Mouse (Mus musculus): ENCODE data around the gene Hoxd9.

Gene Hoxd9

DNA sequence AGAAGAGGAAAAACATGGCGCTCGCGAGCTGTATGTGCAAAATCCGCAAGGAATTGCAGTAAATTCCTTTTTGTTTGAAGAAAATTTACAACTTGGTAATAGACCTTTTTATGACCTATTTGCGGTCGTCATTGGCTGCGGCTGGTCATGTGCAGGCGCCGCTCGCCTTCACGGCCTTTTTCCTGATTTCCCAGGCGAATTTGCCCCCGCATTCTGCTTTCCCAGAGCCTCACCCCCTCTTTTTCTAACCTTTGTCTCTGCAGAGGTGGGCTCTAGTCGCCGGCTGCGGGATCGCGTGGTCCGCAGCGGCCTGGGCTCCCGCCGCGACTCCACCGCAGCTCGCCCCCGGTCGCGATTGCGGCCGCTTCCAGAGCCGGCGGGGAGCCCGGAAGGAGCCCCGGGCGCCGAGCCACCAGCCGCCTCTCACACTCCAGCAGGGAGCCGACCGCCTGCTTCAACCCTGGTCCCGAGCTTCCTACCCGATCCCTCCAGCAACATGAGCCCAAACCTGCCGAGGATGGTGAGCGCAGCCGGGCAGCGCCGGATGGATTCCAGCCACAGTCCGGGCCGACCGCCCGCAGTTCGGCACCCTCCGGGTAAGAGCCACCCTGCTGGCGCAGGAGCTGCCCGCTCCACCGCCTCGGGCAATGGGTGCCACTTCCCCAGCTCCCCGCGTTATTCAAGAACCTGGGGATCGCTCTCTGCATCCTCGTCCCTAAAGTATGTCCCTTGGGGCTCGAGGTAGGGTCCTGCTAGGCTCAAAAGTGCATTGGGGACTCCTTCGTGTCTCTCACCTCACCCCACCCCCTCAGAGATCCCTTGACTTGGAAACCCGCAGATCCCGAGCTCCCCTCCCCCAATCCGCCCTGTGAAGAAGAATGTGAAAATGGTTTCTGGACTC, 14.4 kb downstream of the Hoxd9 start, which contains the start of the genes Hoxd3 and Hoxd4:
TSS of gene Hoxd3 (plus strand) at position 207 of the 901 bp plus-strand sequence.
TSS of gene Hoxd4 (plus strand) at position 209 of the 901 bp plus-strand sequence.
- no peak for DNase-seq (ENCODE audit: low read depth, low spot score)

- no peak for DNase-seq (ENCODE audit: low read depth, low spot score)
These were observed 16.0 kb downstream of the Hoxd9 start for GRCm38 (mm10) chr2:74713239-74714150.

DNA sequence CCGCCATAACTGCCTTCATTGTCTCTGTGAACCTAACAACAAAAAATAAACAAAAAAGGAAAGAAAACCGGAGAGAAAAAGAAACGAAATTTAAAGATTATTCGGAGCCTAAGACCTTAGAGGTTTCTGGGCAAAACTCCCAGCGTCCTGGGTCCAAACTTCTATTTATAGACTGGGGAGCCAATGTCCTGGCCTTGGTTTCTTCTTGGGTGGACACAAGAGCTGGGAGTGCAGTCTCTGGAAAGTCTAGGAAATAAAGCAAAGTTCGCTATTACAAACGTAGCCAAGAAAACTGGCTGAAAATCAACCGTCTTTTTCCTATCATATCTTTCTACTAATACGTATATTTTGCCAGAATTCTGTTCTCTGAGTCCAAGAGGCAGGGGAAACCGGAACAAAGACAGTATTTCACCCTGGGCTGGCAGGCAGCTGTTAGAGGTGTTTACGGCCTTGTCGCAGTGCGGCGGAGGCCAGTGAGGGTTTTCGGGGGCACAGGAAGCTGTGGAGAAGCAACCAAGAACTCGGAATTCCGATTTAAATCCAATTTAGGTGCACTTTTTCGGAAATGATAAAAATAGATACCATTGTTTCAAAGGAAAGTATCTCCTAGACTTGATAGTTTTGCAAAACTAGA, 16.7 kb downstream of the Hoxd9 start:
- no peak for DNase-seq (ENCODE audit: low read depth, low spot score)

- DNase-seq (ENCODE audit: low read depth, low spot score), result no peak
These were observed 17.4 kb downstream of the Hoxd9 start for GRCm38 (mm10) chr2:74714881-74715280.

DNA sequence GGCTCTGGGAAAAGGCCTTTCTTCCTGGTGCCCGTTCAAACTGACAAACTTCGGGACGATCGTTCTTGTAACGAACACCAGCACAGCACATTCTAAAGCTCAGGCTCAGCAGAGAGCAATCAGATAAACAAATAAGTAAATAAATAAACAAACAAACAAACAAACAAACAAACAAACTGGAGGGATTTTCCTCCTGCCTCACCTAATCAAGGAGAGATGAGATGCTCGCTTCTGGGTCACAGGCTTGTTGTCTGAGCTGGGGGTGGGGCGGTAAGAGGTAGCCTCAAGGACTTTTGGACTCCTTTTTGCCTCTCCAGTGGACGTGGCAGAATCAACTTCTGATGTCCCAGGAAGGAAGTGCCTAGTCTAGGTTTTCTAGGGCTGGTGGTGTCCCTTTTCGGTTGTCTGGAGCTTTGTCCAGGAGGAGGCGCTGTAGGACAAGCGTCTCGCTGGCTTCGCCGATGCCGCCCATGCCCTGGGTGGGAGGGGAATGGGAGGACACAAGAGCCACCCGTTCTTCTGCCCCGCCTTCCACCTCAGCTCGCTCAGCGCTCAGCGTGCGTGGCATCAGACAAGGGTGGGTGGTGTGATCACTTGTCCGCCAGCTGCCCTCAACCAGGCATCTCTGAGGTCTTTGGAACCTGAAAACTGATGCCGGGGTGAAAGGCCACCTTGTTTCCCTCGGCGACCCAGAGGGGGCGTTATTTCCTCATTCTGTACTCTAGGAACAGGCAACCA, 18.1 kb downstream of the Hoxd9 start:
- DNase-seq (ENCODE audit: low read depth, low spot score), result peak; percentile 71

- no peak for DNase-seq (ENCODE audit: low read depth, low spot score)
These were observed 22.9 kb downstream of the Hoxd9 start for GRCm38 (mm10) chr2:74720384-74720783.

DNA sequence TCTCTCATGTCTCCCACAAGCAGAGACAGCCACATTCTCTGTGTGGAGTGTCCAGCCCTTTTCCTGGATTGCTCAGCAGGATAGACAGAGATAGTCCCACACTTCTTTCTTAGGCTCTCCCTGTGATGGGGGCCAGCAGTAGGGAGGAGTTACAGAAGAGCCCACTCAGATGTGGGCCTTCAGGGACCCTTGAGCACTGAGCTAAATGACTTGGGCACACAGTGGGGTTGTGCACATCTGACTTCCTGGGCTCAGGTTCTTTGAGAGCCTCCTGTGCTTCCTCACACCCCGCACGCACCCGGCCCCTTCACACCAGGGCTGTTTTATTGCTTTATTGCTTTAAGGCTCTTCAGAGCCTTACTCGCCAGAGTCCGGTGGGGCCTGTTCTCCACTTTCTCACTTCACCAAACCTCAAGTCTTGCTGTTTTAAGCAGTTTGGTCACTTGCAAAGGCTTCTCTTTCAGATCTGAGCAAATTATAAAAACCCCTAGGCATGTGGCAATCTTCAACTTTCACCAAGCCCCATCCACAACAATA, 23.5 kb downstream of the Hoxd9 start:
- DNase-seq (ENCODE audit: low read depth, low spot score), result no peak

- DNase-seq (ENCODE audit: low read depth, low spot score), result no peak
These were observed 24.4 kb downstream of the Hoxd9 start for GRCm38 (mm10) chr2:74721882-74722281.

DNA sequence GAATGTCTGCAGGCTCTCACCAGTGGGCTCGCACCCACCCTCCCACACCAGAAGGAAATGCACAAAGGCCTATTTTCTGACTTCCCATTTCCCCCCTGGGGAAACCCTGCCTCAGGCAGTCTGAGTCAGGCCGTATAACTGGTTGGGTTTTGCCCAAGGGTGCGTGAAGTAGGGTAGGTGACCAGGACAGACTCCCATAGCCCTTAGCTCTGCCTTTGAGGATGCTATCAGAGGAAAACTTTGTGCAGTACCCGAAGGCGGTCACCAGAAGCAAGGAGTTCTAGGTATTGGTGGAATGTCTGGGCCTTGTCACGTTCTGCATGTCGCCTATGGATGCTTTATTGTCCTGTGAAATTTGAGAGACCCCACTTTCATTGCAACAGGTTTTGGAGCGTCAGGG, 25.4 kb downstream of the Hoxd9 start:
- DNase-seq (ENCODE audit: low read depth, low spot score), result no peak

DNA sequence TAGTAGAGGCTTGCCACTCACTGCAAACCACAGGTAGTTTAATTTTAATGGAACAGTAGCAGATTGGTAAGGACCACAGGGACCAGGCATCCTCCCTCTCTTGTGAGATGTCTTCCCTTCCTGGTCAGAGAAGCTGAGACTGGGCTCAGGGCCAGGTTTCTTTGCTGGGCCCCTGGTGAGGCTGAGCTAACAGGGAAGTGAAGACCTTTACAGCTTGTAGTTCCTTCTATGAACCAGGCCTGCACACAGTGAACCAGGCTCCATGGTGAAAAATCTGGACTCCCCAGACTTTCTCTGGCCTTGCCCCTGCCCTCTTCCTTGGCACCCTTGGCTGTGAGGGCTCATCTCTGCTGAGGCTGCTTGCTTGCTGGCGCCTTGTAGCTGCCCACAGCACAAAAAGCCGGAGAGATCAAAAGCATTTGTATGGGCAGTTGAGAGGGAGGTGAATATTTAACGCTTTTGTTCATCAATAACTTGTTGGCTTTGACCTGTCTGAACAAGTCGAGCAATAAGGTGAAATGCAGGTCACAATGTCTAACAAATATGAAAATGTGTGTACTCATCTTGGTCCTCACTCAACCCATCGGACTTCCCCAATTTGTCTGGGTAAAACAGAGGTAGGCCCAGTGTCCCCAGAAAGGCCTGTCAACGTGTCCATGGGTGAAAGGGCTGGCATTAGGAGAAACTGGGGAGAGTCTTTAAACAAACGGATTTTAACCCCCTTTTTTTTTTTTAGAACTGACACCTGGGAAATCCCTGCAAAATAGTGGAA, 26.9 kb downstream of the Hoxd9 start:
- DNase-seq (ENCODE audit: low read depth, low spot score), result no peak

GRCm38 (mm10) chr2:74725171-74725570, 27.6 kb downstream of the Hoxd9 start:
- no peak for DNase-seq (ENCODE audit: low read depth, low spot score)

DNA sequence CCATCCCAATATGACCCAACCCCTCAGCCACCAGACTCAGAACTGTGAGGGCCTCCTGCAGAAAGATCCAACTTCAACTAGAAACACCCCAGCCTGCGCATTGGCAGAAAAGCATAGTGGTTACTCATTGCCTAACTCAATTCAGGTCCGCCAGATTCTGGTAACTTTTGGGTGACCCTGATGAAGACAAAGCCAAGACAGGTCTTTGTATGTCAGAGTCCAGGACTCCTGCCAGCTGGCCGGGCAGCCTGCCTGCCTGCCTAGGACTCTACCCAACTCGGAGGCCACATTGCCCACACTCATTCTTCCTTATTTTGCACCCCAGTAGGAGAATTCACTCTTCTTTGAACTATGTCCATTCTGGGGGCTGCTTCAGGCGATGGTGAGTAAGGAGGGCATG, 29.0 kb downstream of the Hoxd9 start, which contains the start of gene Gm28230:
TSS of gene Gm28230 (plus strand) at position 178 of the 400 bp plus-strand sequence.
- DNase-seq (ENCODE audit: low read depth, low spot score), result no peak

GRCm38 (mm10) chr2:74726973-74727639, 29.6 kb downstream of the Hoxd9 start:
- DNase-seq (ENCODE audit: low read depth, low spot score), result no peak

DNA sequence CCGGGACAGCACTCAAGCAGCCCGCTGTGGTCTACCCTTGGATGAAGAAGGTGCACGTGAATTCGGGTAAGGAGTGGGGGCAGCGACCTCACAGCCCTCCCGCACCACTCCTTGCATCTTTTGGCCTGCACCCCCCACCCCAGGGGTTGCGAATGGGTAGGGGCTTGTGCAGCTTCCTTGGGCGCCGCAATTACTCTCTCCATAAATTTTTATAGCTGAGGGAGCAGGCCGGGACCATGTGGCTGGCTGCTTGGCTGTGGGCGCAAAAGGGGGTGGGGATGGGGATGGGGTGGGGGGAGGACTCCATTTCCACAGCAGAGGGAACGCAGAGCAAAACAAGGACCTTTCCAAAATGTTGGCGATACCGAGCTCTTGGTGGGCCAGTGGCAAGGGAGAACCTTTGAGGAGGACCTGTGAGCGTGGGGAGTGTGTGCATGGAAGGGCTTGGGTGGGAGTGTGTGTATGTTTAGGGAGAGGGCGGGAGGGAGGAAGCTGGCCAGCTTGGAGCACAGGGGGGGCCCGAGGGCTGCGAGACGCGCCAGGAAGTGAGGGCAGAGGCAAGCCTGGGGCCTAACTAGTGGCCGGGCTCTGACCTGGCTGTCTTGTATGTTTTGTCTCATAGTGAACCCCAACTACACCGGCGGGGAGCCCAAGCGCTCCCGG, 30.2 kb downstream of the Hoxd9 start:
- DNase-seq (ENCODE audit: low read depth, low spot score), result no peak

- no peak for DNase-seq (ENCODE audit: low read depth, low spot score)
These were observed 30.8 kb downstream of the Hoxd9 start for GRCm38 (mm10) chr2:74728303-74728680.

DNA sequence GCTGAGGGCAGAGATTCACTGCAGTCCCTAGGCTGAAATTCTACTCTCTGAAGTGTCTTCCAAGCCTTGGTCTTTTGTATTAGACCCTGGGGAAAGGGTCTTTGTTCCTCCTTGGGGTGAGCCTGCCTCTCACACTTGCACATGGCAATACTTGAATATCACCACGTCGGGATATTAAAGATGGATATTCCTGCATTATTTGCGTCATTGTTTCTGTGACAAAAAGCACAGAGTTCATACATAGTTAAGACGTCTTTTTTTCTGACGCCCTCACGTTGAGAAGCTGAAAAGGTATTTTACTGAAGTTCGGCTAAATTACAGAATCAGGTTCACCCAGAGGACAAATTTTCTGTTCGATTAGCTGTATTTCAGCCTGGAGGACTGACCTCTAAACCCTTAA, 32.8 kb downstream of the Hoxd9 start:
- DNase-seq (ENCODE audit: low read depth, low spot score), result no peak

GRCm38 (mm10) chr2:74731055-74731454, 33.5 kb downstream of the Hoxd9 start:
- DNase-seq (ENCODE audit: low read depth, low spot score), result no peak

DNA sequence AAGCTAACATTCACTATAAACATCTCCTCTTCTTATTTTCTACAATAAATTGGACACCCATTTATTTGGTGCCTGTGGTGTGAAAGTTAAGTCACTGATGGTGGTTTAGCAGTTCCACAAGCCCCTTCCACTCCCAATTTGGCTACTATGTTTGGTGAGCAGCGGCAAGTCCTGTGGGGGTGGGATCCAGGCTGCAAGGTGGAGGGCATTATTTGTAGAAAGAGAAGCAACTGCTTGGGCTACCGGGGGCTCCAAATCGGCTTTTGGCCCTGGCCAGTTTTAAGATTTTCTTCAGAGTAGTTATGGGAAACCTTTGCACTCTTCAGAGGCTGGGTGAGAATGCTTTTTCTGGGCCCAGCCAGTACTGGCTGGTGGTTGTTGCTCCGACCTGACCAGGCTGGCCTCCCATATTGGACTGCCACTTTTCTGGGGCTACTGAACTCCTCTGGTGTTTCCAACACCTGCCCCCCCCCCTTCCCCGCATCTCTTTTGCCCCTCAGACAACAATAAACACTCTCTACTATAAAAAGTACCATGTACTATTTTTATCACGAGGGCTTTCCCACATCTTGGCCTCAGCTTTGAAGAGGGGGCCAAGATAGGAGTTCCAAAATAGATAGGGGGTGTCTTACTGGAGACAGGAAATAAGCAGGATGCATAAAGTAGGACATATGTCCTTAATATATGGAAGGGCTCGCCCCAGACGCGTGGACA, 34.4 kb downstream of the Hoxd9 start:
- DNase-seq (ENCODE audit: low read depth, low spot score), result no peak
